Mouse (Mus musculus): ENCODE data around the gene Ccdc85b. TPM values are rescaled to one million over a fixed set of nuclear protein-coding genes. Genes with fewer than 3 reads are reported as not detected.

Gene Ccdc85b
- total and polyA plus RNA-seq, 2 experiments from 2014 or later: 15.6 to 19.4 TPM

DNA sequence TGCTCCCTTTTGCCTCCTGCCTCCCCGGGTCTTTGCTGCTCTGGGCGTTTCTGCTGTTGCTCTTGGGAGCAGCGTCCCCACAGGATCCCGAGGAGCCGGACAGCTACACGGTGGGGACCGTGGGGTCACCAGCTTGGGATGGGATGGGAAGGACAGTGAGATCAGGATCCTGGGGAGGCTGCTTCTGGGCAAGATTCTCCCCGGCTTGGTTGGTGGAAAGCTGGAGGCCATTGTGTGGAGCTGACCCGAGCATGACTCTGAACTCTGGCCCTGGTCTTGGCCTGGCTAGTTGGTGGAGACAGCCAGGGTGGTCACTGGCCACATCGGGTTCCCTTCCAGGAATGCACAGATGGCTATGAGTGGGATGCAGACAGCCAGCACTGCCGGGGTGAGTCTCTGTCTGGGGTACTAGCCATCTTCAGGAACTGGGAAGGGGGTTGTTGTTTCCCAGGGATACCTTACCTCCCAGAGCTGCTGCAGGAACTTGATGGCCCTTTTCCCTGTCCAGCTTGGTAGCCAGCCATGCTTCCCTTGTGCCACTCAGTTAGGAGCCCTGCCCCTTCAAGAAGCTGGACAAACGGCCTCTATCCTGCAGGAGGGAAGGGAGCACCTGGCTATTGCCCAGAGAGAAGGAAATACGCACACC lies 17.5 kb upstream of the Ccdc85b start:
- Histone ChIP-seq H3K27ac (ENCODE audit: low read depth, low read length) (peak overlapping the region; percentile 33), H3K9ac (replicated peaks; ENCODE audit: low read length, poor library complexity, severe bottlenecking) (peak overlapping the region; percentile 77), H3K4me3 (ENCODE audit: low read depth, low read length) (peak overlapping the region; percentile 58), H3K27me3 (ENCODE audit: insufficient read depth, low read length) (no peaks in the 10 kb centered on the region), H3K36me3 (ENCODE audit: insufficient read depth, low read length) (peaks cover 11% of the 10 kb centered on the region; the same call in 1 of the 2 replicates), H3K4me1 (ENCODE audit: insufficient read depth, low read length) (peaks cover 14% of the 10 kb centered on the region), H3K4me2 (ENCODE audit: low read depth, low read length, poor library complexity, severe bottlenecking) (peak overlapping the region; percentile 92), H3K9me3 (ENCODE audit: low read length) (no peaks in the 10 kb centered on the region)
- ATAC-seq (ENCODE audit: low FRiP score) (no peak), DNase-seq (ENCODE audit: low spot score) (no peak)
- no peak for TF ChIP-seq CTCF (IDR thresholded peaks at IDR 0.05)
- WGBS: 26% methylated on average over 13 of the region's 13 CpGs

DNA sequence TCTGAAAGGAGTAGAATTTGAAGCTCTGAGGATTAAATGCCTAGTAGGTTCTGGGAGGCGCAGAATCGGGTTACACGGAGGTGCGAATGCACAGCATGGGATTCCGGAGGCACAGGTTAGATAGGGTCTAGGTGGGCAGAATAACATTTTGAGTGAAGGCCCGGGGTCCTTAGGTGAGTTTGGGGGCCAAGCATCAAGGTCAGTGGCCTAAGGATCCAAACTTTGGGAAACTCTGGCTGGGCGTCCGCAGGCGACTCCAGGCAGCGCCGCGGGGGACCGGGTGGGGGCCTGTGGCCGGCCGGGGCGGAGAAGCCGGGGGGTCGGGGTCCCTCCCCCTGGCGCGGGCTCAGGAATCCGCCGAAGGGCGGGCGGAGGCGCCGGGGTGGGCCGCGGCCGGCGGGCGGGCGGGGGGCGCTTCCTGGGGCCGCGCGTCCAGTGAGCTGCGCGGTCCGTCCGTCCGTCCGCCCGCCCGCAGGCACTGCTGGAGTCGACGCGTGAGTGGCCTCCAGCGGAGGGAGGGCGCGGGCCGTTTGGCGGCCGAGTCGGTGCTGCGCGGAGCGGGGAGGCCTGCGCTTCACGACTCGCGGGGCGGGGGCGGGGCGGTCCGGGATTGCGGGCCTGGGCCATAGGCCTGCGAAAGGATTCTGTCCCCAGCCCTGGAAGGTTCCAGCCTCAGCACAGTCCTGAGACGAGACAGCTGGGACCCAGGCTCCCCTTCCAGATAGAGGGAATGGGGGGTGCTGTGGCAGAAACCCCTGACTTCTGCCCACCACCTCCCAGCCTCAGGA lies 16.8 kb upstream of the Ccdc85b start:
- no peaks in the 10 kb centered on the region for H3K9me3 ChIP-seq (ENCODE audit: low read length)
- H3K4me3 ChIP-seq (ENCODE audit: low read depth, low read length): peak overlapping the region; percentile 58
- peak overlapping the region; percentile 77 for H3K9ac ChIP-seq (replicated peaks; ENCODE audit: low read length, poor library complexity, severe bottlenecking)
- peak; percentile 36; the same call in 1 of the 2 replicates for ATAC-seq (ENCODE audit: low FRiP score)
- no peak for TF ChIP-seq CTCF (IDR thresholded peaks at IDR 0.05)
- H3K4me2 ChIP-seq (ENCODE audit: low read depth, low read length, poor library complexity, severe bottlenecking): peak overlapping the region; percentile 92
- peaks cover 14% of the 10 kb centered on the region for H3K4me1 ChIP-seq (ENCODE audit: insufficient read depth, low read length)
- H3K27ac ChIP-seq (ENCODE audit: low read depth, low read length): peak overlapping the region; percentile 33
- DNase-seq (ENCODE audit: low spot score): peak; percentile 19
- under 1% methylated on average over 54 of the region's 68 CpGs for WGBS
- H3K27me3 ChIP-seq (ENCODE audit: insufficient read depth, low read length): no peaks in the 10 kb centered on the region
- H3K36me3 ChIP-seq (ENCODE audit: insufficient read depth, low read length): peaks cover 7% of the 10 kb centered on the region; the same call in 1 of the 2 replicates

DNA sequence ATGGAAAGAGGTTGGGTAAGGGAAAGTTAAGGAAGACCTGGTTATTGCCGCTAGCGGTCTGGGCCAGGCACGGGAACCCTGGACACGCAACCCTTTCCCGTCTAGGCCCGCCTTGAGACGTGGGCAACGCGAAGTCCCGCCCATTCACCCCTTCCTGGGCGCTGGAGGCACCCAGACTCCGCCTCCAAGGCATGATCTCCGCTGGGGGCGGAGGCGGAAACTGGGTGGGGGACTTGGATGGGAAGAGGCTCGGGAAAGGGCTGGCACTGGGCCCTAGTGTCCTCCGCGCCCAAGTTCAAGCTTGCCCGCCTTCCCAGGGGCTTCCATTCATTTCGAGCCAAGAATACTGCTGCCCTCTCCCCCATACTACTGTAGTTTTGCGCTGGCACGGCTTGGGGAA lies 16.0 kb upstream of the Ccdc85b start, which contains the start of gene Efemp2:
TSS of gene Efemp2 (plus strand) at position 235 of the 400 bp plus-strand sequence.
- TF ChIP-seq CTCF (IDR thresholded peaks at IDR 0.05): no peak
- WGBS: 3% methylated on average over 22 of the region's 22 CpGs
- Histone ChIP-seq H3K27me3 (ENCODE audit: insufficient read depth, low read length) (no peaks in the 10 kb centered on the region), H3K4me3 (ENCODE audit: low read depth, low read length) (peak within 1 kb of the TSS; percentile 58), H3K9me3 (ENCODE audit: low read length) (no peaks in the 10 kb centered on the region), H3K9ac (replicated peaks; ENCODE audit: low read length, poor library complexity, severe bottlenecking) (peak within 1 kb of the TSS; percentile 77), H3K4me1 (ENCODE audit: insufficient read depth, low read length) (peaks cover 14% of the 10 kb centered on the region), H3K27ac (ENCODE audit: low read depth, low read length) (peak within 1 kb of the TSS; percentile 33), H3K36me3 (ENCODE audit: insufficient read depth, low read length) (peaks cover 4% of the 10 kb centered on the region; the same call in 1 of the 2 replicates), H3K4me2 (ENCODE audit: low read depth, low read length, poor library complexity, severe bottlenecking) (peak within 1 kb of the TSS; percentile 92)
- DNase-seq (ENCODE audit: low spot score): peak; percentile 78
- ATAC-seq (ENCODE audit: low FRiP score): peak; percentile 54

DNA sequence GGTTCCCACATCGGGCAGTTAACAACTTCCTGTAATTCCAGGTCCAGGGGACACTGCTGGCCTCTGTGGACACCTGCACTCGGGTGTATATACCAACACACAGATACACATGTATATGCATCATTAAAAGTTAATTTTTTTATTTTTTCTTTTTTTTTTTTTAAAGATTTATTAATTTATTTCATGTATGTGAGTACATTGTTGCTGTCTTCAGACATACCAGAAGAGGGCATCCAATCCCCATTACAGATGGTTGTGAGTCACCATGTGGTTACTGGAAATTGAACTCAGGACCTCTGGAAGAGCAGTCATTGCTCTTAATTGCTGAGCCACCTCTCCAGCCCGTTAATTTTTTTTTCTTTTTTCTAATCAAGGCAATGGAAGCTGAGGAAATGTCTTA lies 15.2 kb upstream of the Ccdc85b start:
- Histone ChIP-seq H3K27me3 (ENCODE audit: insufficient read depth, low read length) (no peaks in the 10 kb centered on the region), H3K27ac (ENCODE audit: low read depth, low read length) (no peak overlapping the region), H3K4me2 (ENCODE audit: low read depth, low read length, poor library complexity, severe bottlenecking) (no peak overlapping the region), H3K36me3 (ENCODE audit: insufficient read depth, low read length) (no peaks in the 10 kb centered on the region), H3K9ac (replicated peaks; ENCODE audit: low read length, poor library complexity, severe bottlenecking) (no peak overlapping the region), H3K4me1 (ENCODE audit: insufficient read depth, low read length) (peaks cover 14% of the 10 kb centered on the region), H3K4me3 (ENCODE audit: low read depth, low read length) (no peak overlapping the region), H3K9me3 (ENCODE audit: low read length) (no peaks in the 10 kb centered on the region)
- ATAC-seq (ENCODE audit: low FRiP score) (no peak), DNase-seq (ENCODE audit: low spot score) (no peak)
- WGBS: 83% methylated on average over 3 of the region's 3 CpGs
- TF ChIP-seq CTCF (IDR thresholded peaks at IDR 0.05): no peak

- ATAC-seq (ENCODE audit: low FRiP score): no peak
- Histone ChIP-seq H3K4me2 (ENCODE audit: low read depth, low read length, poor library complexity, severe bottlenecking) (no peak overlapping the region), H3K9me3 (ENCODE audit: low read length) (no peaks in the 10 kb centered on the region), H3K9ac (replicated peaks; ENCODE audit: low read length, poor library complexity, severe bottlenecking) (no peak overlapping the region), H3K36me3 (ENCODE audit: insufficient read depth, low read length) (peaks cover 8% of the 10 kb centered on the region; the same call in 1 of the 2 replicates), H3K27me3 (ENCODE audit: insufficient read depth, low read length) (no peaks in the 10 kb centered on the region), H3K4me1 (ENCODE audit: insufficient read depth, low read length) (peaks cover 14% of the 10 kb centered on the region), H3K27ac (ENCODE audit: low read depth, low read length) (no peak overlapping the region), H3K4me3 (ENCODE audit: low read depth, low read length) (no peak overlapping the region)
- 40% methylated on average over 5 of the region's 5 CpGs for WGBS
- TF ChIP-seq CTCF (IDR thresholded peaks at IDR 0.05): no peak
- DNase-seq (ENCODE audit: low spot score): no peak
These were observed 14.2 kb upstream of the Ccdc85b start for GRCm38 (mm10) chr19:5471846-5472245.

GRCm38 (mm10) chr19:5468374-5468773 lies 10.7 kb upstream of the Ccdc85b start, which contains the start of gene Ctsw:
TSS of gene Ctsw (minus strand) at chr19:5468507.
- 57% methylated on average over 5 of the region's 5 CpGs for WGBS
- no peak within 1 kb of the TSS for H3K4me3 ChIP-seq (ENCODE audit: low read depth, low read length)
- H3K27ac ChIP-seq (ENCODE audit: low read depth, low read length): no peak within 1 kb of the TSS
- no peaks in the 10 kb centered on the region for H3K9me3 ChIP-seq (ENCODE audit: low read length)
- H3K9ac ChIP-seq (replicated peaks; ENCODE audit: low read length, poor library complexity, severe bottlenecking): no peak within 1 kb of the TSS
- H3K27me3 ChIP-seq (ENCODE audit: insufficient read depth, low read length): no peaks in the 10 kb centered on the region
- no peak for ATAC-seq (ENCODE audit: low FRiP score)
- H3K36me3 ChIP-seq (ENCODE audit: insufficient read depth, low read length): peaks cover 26% of the 10 kb centered on the region
- no peaks in the 10 kb centered on the region for H3K4me1 ChIP-seq (ENCODE audit: insufficient read depth, low read length)
- no peak for TF ChIP-seq CTCF (IDR thresholded peaks at IDR 0.05)
- no peak for DNase-seq (ENCODE audit: low spot score)
- no peak within 1 kb of the TSS for H3K4me2 ChIP-seq (ENCODE audit: low read depth, low read length, poor library complexity, severe bottlenecking)
